Mouse (Mus musculus) right cerebral cortex, adult 18-20 months (tissue): ENCODE data around the gene Selp.

Source experiments
- DNase-seq: peaks from one replicate; pipeline ENCODE4 v3.0.0; 2022; ENCODE audit warnings: mixed read lengths

The Selp gene

GRCm38 (mm10) chr1:164119892-164120776 lies 5.1 kb downstream of the Selp start:
- no peak for DNase-seq

GRCm38 (mm10) chr1:164120777-164121158 lies 5.7 kb downstream of the Selp start:
- no peak for DNase-seq

GRCm38 (mm10) chr1:164123836-164124235 lies 8.8 kb downstream of the Selp start:
- no peak for DNase-seq

GRCm38 (mm10) chr1:164130013-164130412 lies 14.9 kb downstream of the Selp start:
- no peak for DNase-seq

GRCm38 (mm10) chr1:164132609-164133008 lies 17.5 kb downstream of the Selp start:
- no peak for DNase-seq

GRCm38 (mm10) chr1:164134101-164134500 lies 19.0 kb downstream of the Selp start:
- DNase-seq = no peak

GRCm38 (mm10) chr1:164135360-164135759 lies 20.3 kb downstream of the Selp start:
- DNase-seq = no peak

- no peak for DNase-seq
These were observed 20.9 kb downstream of the Selp start for GRCm38 (mm10) chr1:164135960-164136359.

GRCm38 (mm10) chr1:164136636-164137035 lies 21.6 kb downstream of the Selp start:
- DNase-seq = no peak

GRCm38 (mm10) chr1:164138365-164139130 lies 23.5 kb downstream of the Selp start:
- DNase-seq = peak; percentile 69

GRCm38 (mm10) chr1:164139464-164139863 lies 24.4 kb downstream of the Selp start:
- DNase-seq = no peak

- DNase-seq = no peak
These were observed 34.0 kb downstream of the Selp start for GRCm38 (mm10) chr1:164149083-164149482.

GRCm38 (mm10) chr1:164151387-164152088 lies 36.5 kb downstream of the Selp start, which contains the start of gene F5:
Gene F5 (plus strand): TSS chr1:164151838.
- no peak for DNase-seq

GRCm38 (mm10) chr1:164152836-164153235 lies 37.8 kb downstream of the Selp start:
- no peak for DNase-seq

GRCm38 (mm10) chr1:164154983-164155382 lies 39.9 kb downstream of the Selp start:
- no peak for DNase-seq

GRCm38 (mm10) chr1:164158571-164158970 lies 43.5 kb downstream of the Selp start:
- no peak for DNase-seq

GRCm38 (mm10) chr1:164159781-164160180 lies 44.7 kb downstream of the Selp start:
- no peak for DNase-seq

GRCm38 (mm10) chr1:164162745-164163144 lies 47.7 kb downstream of the Selp start:
- DNase-seq = no peak

- no peak for DNase-seq
These were observed 53.8 kb downstream of the Selp start for GRCm38 (mm10) chr1:164168818-164169217.

GRCm38 (mm10) chr1:164170434-164170833 lies 55.4 kb downstream of the Selp start:
- DNase-seq = no peak

GRCm38 (mm10) chr1:164173145-164173544 lies 58.1 kb downstream of the Selp start:
- no peak for DNase-seq

GRCm38 (mm10) chr1:164176856-164177255 lies 61.8 kb downstream of the Selp start:
- no peak for DNase-seq

GRCm38 (mm10) chr1:164178429-164178828 lies 63.4 kb downstream of the Selp start:
- DNase-seq = no peak
